Mouse (Mus musculus) ES-Bruce4 (cell line): ENCODE data around the gene Kcnq2.

ENCODE experiments used
- CTCF ChIP-seq: IDR thresholded peaks from one replicate; pipeline ENCODE4 v1.8.1; 2011; ENCODE audit warnings: low read depth, low read length
- EP300 ChIP-seq: IDR thresholded peaks from 2 replicates; pipeline ENCODE4 v1.6.1; 2011; ENCODE audit warnings: low read depth, low read length; ENCODE audit not compliant: insufficient read depth
- POLR2A ChIP-seq: IDR thresholded peaks from one replicate; pipeline ENCODE4 v1.8.1; 2011; ENCODE audit warnings: low read length; ENCODE audit not compliant: insufficient read depth

DNA sequence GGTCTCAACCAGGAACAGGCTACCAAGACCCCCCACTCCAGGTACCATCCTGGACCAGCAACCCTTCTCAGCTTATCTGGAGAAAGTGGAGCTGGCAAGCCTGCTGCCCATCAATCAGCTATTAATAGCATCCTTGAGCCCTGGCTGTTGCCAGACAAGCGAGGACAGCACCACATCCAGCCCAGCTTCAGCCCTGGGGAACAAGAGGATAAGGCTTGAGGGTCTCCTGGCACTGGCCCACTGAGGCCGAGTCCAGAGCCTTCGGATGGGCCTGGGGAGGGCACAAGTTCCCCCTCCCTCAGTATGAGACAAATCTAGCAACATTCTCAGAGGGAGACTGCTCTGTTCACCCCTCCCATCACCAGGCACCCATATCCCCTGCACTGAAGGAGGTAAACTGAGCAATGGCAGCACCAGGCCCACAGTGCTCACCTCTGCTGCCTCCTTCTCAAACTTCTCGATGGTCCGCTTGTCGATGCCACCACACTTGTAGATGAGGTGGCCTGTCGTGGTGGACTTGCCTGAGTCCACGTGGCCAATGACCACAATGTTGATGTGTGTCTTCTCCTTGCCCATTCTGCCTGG, 19.8 kb upstream of the Kcnq2 start:
- TF ChIP-seq CTCF = no peak
- no peak for TF ChIP-seq POLR2A
- no peak for TF ChIP-seq EP300
